Mouse (Mus musculus): ENCODE measurements around the gene Gm10061.
"Not testable (repeated sequence)": the region's sequence is repeated elsewhere in the genome, so short reads cannot be mapped to it uniquely, and the experiment has no call there.

Gm10061 gene

DNA sequence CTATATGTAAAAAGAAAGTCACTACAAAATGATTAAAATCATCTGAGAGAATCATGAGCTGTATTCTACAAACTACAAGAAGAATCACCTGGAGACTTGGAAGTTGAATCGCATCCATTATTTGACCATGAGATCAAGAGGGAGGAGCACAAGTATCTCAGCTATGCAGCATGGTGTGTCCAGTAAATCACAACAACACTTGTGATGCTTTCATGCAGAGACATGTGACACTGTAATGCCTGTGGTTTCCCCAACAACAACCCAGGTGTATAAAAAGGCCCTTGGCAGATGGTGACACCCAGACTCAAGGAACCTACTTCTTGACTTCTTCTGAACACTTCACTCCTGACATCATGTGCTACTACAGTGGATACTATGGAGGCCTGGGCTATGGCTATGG is at the start of gene Gm10061:
Gm10061 (plus strand) TSS at position 301 of the 400 bp plus-strand sequence.
- DNase-seq = no peak

- DNase-seq = no peak
Observed at GRCm38 (mm10) chr16:89140551-89140950, 10.3 kb upstream of the Gm10061 start, which contains the start of gene Gm6358. Gene Gm6358, plus strand, starts transcription at chr16:89140851.

DNA sequence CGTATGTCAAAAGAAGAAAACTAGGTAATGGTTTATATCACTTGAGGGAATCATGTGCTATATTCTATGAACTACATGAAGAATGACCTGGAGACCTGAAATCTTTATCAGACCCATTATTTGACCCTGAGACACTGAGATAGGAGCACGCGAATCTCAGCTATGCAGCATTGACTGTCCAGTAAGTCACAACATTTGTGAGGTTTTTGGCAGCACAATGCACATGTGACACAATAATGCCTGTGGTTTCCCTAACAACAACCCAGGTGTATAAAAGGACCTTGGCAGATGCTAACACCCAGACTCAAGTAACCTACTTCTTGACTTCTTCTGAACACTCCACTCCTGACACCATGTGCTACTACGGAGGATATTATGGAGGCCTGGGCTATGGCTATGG is 6.8 kb downstream of the Gm10061 start, which contains the start of gene Gm9789:
Gm9789 (plus strand) TSS at position 301 of the 400 bp plus-strand sequence.
- no peak for DNase-seq

DNA sequence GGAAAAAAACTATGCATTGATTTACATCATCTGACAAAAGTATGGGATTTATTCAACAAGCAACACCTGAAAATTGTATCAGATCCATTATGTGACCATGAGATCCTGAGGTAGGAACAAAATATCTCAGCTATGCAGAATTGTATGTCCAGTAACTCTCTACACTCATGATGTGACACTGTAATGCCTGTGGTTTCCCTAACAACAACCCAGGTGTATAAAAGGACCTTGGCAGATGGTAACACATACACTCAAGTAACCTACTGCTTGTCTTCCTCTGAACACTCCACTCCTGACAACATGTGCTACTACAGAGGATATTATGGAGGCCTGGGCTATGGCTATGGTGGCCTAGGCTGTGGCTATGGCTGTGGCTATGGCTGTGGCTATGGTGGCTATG is 18.3 kb downstream of the Gm10061 start, which contains the start of gene Gm7735:
Gm7735 (plus strand) TSS at position 301 of the 400 bp plus-strand sequence.
- not testable (repeated sequence) for DNase-seq

DNA sequence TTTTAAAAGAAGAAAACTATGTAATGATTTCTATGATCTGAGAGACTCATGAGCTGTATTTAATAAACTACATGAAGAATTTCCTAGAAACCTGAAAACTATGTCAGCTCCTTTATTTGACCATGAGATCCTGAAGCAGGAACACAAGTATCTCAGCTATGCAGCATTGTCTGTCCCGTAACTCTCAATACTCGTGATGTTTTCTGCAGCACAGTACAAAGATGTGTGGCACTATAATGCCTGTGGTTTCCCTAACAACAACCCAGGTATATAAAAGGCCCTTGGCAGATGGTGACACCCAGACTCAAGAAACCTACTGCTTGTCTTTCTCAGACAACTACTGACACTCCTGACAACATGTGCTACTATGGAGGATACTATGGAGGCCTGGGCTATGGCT is 23.5 kb downstream of the Gm10061 start, which contains the start of gene 1110057P08Rik:
1110057P08Rik (plus strand) TSS at position 301 of the 400 bp plus-strand sequence.
- DNase-seq = no peak

- no peak for DNase-seq
Observed at GRCm38 (mm10) chr16:89188621-89189020, 37.7 kb downstream of the Gm10061 start.

All from cerebellum, postnatal 25 days (tissue).